Mouse (Mus musculus) bone marrow, adult 2 months (tissue): ENCODE data around the gene Agpat1. TPM values are rescaled to one million over a fixed set of nuclear protein-coding genes. Genes with fewer than 3 reads are reported as not detected.

Source experiments
- H3K27ac ChIP-seq: fragments of 200-500 bp; 2 replicates; pipeline ENCODE4 v1.5.1; 2012; ENCODE audit warnings: low read depth, mild to moderate bottlenecking, control low read depth, inconsistent platforms, low read length; ENCODE audit not compliant: control insufficient read depth, poor library complexity, insufficient read depth
- H3K4me1 ChIP-seq: fragments of 200-500 bp; 2 replicates; pipeline ENCODE4 v1.6.1; 2011; ENCODE audit warnings: low read length; ENCODE audit not compliant: control insufficient read depth, insufficient read depth
- H3K4me3 ChIP-seq: fragments of 200-500 bp; replicated peaks from 2 replicates; pipeline ENCODE3; 2011; ENCODE audit warnings: mild to moderate bottlenecking, low read depth, low read length, control low read depth; ENCODE audit not compliant: control insufficient read depth
- CTCF ChIP-seq: fragments of 200-500 bp; IDR thresholded peaks from 2 replicates; pipeline ENCODE4 v1.5.1; 2011; ENCODE audit warnings: low read length, control low read depth; ENCODE audit not compliant: control insufficient read depth, insufficient read depth
- POLR2A ChIP-seq: fragments of 200-500 bp; IDR thresholded peaks from 2 replicates; pipeline ENCODE4 v1.6.1; 2011; ENCODE audit warnings: low read depth, mild to moderate bottlenecking, control low read depth, low read length, borderline replicate concordance; ENCODE audit not compliant: control insufficient read depth
- WGBS: fragments of 180-500 bp; shearing (Covaris S2); methylation state at CpG from one replicate; pipeline ENCODE4 v1.1.7; 2018; 5-methylcytosine and 5-hydroxymethylcytosine counted together
- polyA plus RNA-seq: library from polyadenylated mRNA; stranded (reverse); fragments of >200 nt; gene quantifications from 2 replicates; pipeline ENCODE4 v1.2.4, GENCODE M21; 2011; ENCODE audit warnings: low replicate concordance; ENCODE audit not compliant: missing spikeins, insufficient read depth, insufficient read length

Gene Agpat1
- polyA plus RNA-seq, 1 experiment: 66.7 TPM

DNA sequence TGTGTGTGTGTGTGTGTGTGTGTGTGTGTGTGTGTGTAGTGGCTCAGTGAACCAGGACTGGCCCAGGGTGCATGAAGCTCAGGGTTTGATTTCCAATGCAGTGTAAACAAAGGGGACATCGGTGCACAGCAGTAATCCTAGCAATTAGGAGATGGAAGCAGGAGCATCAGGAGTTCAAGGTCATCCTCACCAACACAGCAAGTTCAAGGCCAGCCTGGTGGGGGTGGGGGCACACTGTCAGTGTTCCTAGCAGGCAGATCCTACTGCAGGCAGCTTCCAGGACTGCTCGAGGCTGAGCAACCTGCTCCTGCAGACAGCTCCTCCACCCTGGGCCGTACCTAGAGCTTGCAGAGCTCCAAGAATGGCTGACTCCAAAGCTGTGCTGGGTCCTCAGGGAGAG is 41.5 kb upstream of the Agpat1 start:
- Histone ChIP-seq H3K4me3 (no peak overlapping the region), H3K27ac (no peak overlapping the region), H3K4me1 (peaks cover 3% of the 10 kb centered on the region)
- TF ChIP-seq CTCF (no peak), POLR2A (no peak)
- WGBS: 79% methylated on average over 3 of the region's 3 CpGs

DNA sequence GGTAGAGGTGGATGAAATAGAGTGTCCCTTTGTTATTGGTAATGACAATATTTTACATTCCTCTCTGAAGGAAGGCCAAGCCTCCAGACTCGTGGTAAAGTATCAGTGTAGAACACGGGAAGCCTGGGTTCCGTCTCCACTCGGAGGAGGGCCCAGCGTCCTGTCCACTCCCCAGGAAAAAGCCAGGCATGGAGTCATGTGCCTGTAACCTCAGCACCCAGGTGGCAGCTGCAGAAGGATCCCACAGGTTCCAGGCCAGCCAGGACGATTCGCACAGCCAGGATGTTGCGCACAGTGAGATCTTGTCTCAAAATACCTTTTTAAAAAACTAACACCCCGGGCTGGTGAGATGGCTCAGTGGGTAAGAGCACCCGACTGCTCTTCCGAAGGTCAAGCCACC is 40.7 kb upstream of the Agpat1 start:
- Histone ChIP-seq H3K27ac (no peak overlapping the region), H3K4me1 (peaks cover 3% of the 10 kb centered on the region), H3K4me3 (no peak overlapping the region)
- 83% methylated on average over 11 of the region's 11 CpGs for WGBS
- TF ChIP-seq POLR2A (no peak), CTCF (no peak)

DNA sequence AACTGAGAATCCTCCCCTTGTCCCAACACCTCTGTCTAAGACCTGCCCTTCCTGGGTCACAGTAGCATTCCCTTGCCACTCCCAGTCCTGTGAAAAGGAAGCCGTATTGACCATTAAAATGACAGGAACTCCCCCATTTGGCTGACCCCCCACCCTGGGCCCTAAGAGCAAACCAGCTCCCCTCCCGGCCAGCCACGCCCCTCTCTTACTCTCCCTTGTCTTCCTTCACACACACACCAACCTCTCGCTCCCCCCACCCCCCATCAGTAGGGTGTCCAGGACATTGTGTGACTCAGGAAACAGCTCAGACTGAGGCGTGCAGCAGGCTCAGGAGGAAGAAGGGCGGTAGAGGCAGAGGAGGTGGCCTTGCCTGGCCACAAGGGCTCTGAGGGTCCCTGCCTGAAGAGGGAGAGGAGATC is 40.0 kb upstream of the Agpat1 start, which contains the start of gene Notch4:
Notch4 (plus strand) TSS at position 266 of the 419 bp plus-strand sequence.
- 13% methylated on average over 6 of the region's 6 CpGs for WGBS
- peaks cover 3% of the 10 kb centered on the region for H3K4me1 ChIP-seq
- no peak within 1 kb of the TSS for H3K27ac ChIP-seq
- H3K4me3 ChIP-seq: no peak within 1 kb of the TSS
- TF ChIP-seq POLR2A (no peak), CTCF (no peak)

DNA sequence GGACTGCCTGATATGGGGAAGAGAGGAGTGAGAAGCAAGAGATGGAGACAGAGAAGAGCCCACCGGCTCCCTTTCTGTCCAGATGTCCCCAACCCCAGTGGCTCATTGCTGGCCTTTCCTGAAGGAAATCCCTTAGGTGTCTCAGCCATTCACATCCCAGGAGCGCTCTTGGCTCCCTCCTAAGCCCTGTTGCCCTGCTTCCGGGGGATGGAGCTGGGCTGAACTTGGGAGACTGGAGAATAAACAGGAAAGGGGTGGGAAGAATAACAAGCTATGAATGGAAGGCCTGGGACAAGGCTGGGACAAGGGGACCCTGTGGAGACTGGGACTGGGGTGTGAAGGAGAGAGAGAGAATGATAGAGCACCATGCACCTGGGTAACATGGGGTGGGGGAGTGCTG is 39.3 kb upstream of the Agpat1 start:
- TF ChIP-seq POLR2A (no peak), CTCF (no peak)
- no peak overlapping the region for H3K27ac ChIP-seq
- H3K4me1 ChIP-seq: peaks cover 3% of the 10 kb centered on the region
- WGBS: 83% methylated on average over 3 of the region's 3 CpGs
- H3K4me3 ChIP-seq: no peak overlapping the region

DNA sequence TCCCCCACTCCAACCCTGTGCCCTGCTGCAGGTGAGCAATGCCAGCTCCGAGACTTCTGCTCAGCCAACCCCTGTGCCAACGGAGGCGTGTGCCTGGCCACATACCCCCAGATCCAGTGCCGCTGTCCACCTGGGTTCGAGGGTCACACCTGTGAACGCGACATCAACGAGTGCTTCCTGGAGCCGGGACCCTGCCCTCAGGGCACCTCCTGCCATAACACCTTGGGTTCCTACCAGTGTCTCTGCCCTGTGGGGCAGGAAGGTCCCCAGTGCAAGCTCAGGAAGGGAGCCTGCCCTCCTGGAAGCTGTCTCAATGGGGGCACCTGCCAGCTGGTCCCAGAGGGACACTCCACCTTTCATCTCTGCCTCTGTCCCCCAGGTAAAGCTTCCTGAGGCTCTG is 36.8 kb upstream of the Agpat1 start:
- Histone ChIP-seq H3K27ac (no peak overlapping the region), H3K4me3 (no peak overlapping the region), H3K4me1 (no peaks in the 10 kb centered on the region)
- TF ChIP-seq POLR2A (no peak), CTCF (no peak)
- WGBS: 79% methylated on average over 9 of the region's 9 CpGs

DNA sequence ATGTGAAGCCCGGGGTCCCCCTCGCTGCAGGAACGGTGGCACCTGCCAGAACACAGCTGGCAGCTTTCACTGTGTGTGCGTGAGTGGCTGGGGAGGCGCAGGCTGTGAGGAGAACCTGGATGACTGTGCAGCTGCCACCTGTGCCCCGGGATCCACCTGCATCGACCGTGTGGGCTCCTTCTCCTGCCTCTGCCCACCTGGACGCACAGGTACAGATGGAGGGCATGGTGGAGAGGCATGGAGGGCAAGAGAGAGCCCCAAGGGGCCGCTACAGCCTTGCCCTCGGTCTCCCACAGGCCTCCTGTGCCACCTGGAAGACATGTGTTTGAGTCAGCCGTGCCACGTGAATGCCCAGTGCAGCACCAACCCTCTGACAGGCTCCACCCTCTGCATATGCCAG is 35.6 kb upstream of the Agpat1 start:
- whole genome bisulfite sequencing: 77% methylated on average over 13 of the region's 13 CpGs
- no peaks in the 10 kb centered on the region for H3K4me1 ChIP-seq
- H3K27ac ChIP-seq: no peak overlapping the region
- H3K4me3 ChIP-seq: no peak overlapping the region
- TF ChIP-seq POLR2A (no peak), CTCF (no peak)

DNA sequence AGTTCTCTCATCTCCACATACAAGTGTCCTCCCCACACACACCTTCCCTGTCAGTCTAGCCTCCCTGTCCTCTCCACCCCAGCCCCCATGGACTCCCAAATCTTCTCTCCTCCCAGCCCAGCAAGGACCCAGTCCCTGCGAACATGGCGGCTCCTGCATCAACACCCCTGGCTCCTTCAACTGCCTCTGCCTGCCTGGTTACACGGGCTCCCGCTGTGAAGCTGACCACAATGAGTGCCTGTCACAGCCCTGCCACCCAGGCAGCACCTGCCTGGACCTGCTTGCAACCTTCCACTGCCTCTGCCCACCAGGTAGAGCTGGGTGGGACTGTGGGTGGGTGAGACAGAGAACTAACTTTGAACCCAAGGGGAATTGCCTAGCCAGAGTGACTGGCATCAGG is 34.1 kb upstream of the Agpat1 start:
- 72% methylated on average over 4 of the region's 4 CpGs for WGBS
- H3K4me3 ChIP-seq: no peak overlapping the region
- H3K4me1 ChIP-seq: no peaks in the 10 kb centered on the region
- TF ChIP-seq CTCF (no peak), POLR2A (no peak)
- no peak overlapping the region for H3K27ac ChIP-seq

DNA sequence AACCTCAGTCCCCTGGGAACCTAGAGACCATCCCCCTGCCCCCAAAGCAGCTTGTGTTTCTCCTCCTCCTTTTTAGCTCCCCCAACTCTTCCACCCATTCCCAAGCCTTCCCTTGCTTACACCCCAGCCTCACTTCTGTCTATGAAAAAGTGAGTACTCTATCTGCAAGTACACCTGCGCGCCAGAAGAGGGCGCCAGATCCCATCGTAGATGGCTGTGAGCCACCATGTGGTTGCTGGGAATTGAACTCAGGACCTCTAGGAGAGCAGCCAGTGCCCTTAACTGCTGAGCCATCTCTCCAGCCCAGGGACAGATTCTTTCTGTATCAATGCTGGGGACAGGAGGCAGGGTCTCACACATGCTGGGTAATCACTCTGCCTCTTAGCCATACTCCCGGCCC is 32.2 kb upstream of the Agpat1 start:
- TF ChIP-seq CTCF: peak; percentile 82
- no peak for TF ChIP-seq POLR2A
- H3K27ac ChIP-seq: no peak overlapping the region
- 26% methylated on average over 5 of the region's 5 CpGs for WGBS

DNA sequence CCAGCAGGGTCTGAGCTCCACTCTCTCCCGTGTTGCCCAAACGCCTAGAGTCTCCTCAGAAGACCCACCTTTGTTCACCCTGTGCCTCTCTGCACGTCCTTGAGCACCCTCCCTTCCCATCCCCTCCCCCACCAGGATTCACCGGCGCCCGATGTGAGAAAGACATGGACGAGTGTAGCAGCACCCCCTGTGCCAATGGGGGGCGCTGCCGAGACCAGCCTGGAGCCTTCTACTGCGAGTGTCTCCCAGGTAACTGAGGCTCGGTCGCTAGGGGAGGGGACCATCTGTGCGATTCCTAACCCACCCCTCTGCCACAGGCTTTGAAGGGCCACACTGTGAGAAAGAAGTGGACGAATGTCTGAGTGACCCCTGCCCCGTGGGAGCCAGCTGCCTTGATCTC is 31.7 kb upstream of the Agpat1 start:
- Histone ChIP-seq H3K4me1 (no peaks in the 10 kb centered on the region), H3K4me3 (no peak overlapping the region), H3K27ac (no peak overlapping the region)
- TF ChIP-seq CTCF (no peak), POLR2A (no peak)
- WGBS: 65% methylated on average over 15 of the region's 15 CpGs

More for the DNA sequence above, 32.2 kb upstream of the Agpat1 start:
- Histone ChIP-seq H3K4me3 (no peak overlapping the region), H3K4me1 (no peaks in the 10 kb centered on the region)

DNA sequence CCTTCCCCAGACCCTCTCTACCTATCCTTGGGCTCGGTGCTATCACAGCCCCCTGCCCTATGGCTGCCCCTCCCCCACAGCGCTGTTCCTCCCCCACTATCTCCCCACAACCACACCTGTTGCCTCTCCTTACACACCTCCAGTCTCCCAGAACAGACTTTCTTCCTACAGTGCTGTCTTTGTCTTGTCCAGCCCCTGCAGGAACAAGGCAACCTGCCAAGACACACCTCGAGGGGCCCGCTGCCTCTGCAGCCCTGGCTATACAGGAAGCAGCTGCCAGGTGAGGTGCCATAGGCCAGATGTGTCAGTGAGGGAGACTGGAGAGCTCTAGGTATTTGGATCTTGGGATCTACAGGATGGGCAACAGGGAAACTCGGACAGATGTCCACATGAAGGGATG is 27.5 kb upstream of the Agpat1 start:
- H3K4me3 ChIP-seq: no peak overlapping the region
- TF ChIP-seq CTCF (no peak), POLR2A (no peak)
- WGBS: 56% methylated on average over 5 of the region's 5 CpGs

More for the DNA sequence above, 27.5 kb upstream of the Agpat1 start:
- Histone ChIP-seq H3K4me1 (peaks cover 2% of the 10 kb centered on the region; the same call in 1 of the 2 replicates), H3K27ac (no peak overlapping the region)
